Mouse (Mus musculus) testis, adult 2 months (tissue): ENCODE measurements at regions not wholly inside any gene's neighbourhood (a gene's known extent, or its start where the extent isn't known, plus 50 kb on each side); places are given as distances from the start of the nearest gene placed in this dataset.

Experiments used
- CTCF ChIP-seq: fragments of 200-500 bp; IDR thresholded peaks from 2 replicates; pipeline ENCODE4 v1.5.1; 2012; ENCODE audit warnings: low read depth, mild to moderate bottlenecking, inconsistent platforms, low read length, moderate library complexity; ENCODE audit not compliant: control insufficient read depth, insufficient read depth, insufficient replicate concordance
- POLR2A ChIP-seq: fragments of 200-500 bp; IDR thresholded peaks from 2 replicates; pipeline ENCODE4 v1.6.1; 2012; ENCODE audit warnings: low read depth, mild to moderate bottlenecking, inconsistent platforms, low read length, moderate library complexity; ENCODE audit not compliant: control insufficient read depth

GRCm38 (mm10) chr5:12332648-12333305 lies 50.4 kb upstream of the Sema3d start:
- TF ChIP-seq POLR2A, result no peak
- no peak for TF ChIP-seq CTCF
